Mouse (Mus musculus) large intestine, adult 2 months (tissue): ENCODE data around the gene Atp2b4. TPM values are rescaled to one million over a fixed set of nuclear protein-coding genes. Genes with fewer than 3 reads are reported as not detected.

Source experiments
- DNase-seq: peaks from one replicate; pipeline ENCODE4 v3.0.0-alpha.2; 2012; ENCODE audit warnings: low read depth, low spot score
- WGBS: fragments of 180-500 bp; shearing (Covaris S2); methylation state at CpG from one replicate; pipeline ENCODE4 v1.1.7; 2018; 5-methylcytosine and 5-hydroxymethylcytosine counted together
- polyA plus RNA-seq: library from polyadenylated mRNA; depleted of rRNA; stranded (reverse); fragments of >200 nt; gene quantifications from 2 replicates; pipeline ENCODE4 v1.2.3, GENCODE M21; 2012

Gene Atp2b4
- polyA plus RNA-seq, 1 experiment: 9.7 TPM

GRCm38 (mm10) chr1:133761278-133761677 lies 39.6 kb downstream of the Atp2b4 start:
- no peak for DNase-seq
- WGBS: 70% methylated on average over 5 of the region's 5 CpGs

DNA sequence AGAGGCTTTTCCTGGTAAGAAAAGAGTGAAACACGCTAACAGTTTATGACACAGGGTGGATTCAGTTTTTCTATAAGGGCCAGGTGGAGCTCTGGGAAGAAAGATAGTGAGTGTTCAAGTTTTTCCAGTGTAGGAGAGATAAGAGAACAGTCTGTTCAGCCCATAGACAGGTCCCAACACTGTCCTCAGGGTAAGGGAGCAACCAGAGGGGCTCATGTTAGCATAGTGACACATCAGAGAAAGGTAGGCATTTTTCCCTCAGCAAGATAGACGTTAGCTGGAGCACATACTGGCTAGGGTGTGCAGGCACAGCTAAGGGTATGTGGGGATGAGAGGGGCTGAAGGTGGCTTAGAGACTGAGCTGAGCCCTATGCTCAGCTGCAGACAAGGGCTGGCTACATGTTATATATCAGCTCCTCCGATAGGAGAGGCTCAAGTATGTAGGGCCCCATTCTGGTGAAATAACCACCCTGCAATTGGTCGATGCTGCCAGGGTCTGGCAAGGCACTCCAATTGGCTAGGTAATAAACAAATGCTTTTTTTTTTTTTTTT lies 46.4 kb downstream of the Atp2b4 start:
- WGBS: 57% methylated on average over 4 of the region's 4 CpGs

DNA sequence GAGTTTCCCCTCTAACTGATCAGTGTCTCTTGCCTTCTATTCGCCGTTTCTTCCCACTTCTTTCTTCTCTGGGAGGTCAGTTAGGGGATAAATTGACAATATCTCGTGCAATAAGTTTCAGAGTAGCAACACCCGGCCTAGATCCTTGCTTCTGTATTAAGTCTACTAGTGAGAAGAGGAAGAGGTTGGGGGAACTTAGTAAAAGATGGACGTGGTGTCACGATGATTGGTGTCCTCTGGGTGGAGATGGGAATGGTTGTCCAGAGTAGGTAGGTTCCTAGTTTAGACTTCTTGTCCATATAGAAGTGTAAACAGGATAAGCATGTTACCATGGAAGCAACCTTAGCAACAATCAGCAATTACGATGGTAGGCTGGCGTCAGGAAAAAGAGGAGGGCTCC lies 47.5 kb downstream of the Atp2b4 start:
- WGBS: 87% methylated on average over 8 of the region's 8 CpGs

More for the DNA sequence above, 46.4 kb downstream of the Atp2b4 start:
- no peak for DNase-seq

DNA sequence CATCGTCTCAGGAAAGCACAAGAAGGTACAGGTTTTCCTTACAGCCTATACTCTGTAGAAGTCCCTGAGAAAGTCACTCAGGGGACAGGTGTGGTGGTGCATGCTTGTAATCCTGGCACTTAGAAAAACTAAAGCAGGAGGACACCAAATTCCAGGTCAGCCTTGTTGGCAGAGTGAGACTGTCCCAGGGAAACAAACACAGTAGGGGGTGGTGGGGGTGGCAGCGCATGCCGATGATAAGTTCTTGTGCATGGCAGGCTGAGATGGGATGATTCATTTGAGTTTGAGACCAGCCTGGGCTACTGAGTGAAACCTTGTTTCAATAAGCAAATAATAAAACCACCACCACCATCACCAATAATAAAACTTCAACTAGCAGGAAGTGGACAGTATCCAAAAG lies 49.2 kb downstream of the Atp2b4 start:
- 72% methylated on average over 3 of the region's 3 CpGs for WGBS
- DNase-seq: no peak

More for the DNA sequence above, 47.5 kb downstream of the Atp2b4 start:
- no peak for DNase-seq

DNA sequence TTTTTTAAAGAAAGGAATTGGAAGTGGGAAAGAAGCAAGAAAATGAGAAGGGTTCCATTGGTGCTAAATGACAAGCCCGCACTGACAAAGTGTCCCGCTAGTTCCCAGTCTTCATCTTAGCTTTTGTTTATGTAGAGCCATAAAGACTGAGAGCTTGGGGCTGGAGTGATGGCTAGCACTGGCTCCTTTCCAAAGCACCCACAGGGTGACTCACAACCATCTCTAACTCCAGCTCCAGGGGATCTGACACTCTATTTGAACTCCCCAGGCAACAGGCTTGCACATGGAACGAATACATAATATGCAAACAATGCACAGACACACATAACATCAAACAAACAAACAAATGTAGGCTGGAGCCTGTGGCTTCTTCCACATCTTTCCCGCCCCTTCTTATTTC lies 50.9 kb downstream of the Atp2b4 start:
- 56% methylated on average over 4 of the region's 4 CpGs for WGBS
- no peak for DNase-seq

GRCm38 (mm10) chr1:133745078-133745495 lies 55.8 kb downstream of the Atp2b4 start:
- WGBS: 47% methylated on average over 9 of the region's 9 CpGs

DNA sequence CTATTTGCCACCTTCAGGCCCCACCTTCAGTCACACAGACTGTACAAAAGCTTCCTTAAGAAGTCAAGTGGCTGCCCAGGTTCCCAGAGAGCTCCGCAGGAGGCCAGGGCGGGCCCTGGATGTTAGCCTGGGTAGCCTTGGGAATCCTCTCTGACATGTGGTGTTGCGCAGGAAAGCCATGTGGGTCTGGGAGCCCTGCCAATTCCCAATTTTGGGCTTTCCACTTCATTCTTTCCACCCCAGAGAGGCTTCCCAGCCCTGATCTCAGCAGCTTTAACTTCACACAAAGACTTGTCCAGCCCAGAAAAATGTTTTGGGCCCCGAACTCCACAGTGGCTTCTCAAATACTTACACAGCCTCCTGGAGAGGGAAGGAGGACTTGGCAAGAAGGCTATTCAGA lies 56.2 kb downstream of the Atp2b4 start:
- DNase-seq: no peak

More at GRCm38 (mm10) chr1:133745078-133745495, 55.8 kb downstream of the Atp2b4 start:
- DNase-seq: no peak

DNA sequence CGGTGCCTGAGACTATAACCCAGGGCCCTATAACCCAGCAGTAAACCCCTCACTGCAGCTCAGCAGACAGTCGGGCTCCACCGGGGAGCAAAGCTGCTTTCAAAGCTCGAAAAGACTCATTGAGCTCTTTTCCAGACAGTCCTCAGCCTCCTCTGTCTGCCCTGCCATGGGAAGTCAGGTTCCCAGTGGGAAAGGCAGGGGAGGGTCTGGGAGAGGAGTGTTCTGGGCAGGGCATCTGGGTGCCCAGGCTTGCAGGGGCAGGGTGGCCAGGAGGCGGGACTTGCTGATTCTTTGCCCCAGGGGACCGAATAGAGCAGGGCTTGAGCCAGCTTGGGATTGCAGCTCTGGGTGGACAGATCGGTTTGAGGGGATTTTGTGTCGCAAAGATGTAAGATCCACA lies 58.3 kb downstream of the Atp2b4 start:
- DNase-seq: no peak
- WGBS: 63% methylated on average over 8 of the region's 8 CpGs

More for the DNA sequence above, 56.2 kb downstream of the Atp2b4 start:
- WGBS: 56% methylated on average over 4 of the region's 4 CpGs

DNA sequence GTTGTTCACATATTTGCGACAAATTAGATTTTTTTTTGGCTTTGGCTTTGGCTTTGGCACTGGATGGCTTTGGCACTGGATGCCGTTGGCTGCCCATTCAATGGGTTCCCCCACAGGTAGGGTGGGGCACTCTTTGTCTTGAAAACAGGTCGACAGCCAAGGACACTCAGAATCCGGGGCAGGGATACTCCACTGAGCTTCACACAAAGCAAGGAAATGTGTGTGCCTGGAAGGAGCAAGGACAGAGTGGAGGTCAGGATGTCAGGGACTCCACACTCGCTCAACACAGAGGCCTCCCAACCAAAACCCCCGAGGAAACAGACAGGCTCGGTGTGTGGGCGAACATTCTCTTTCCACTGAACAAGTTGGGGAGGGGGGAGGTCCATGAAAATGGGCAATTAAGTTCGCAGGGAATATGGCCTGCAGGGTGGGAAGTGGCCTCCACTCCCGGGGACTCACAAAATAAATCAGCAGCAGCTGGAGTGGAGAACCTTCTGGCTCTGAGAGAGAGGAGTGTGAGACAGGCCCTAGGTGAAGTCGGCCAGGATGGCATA lies 58.9 kb downstream of the Atp2b4 start:
- WGBS: 44% methylated on average over 11 of the region's 11 CpGs
- no peak for DNase-seq

- DNase-seq: no peak
These were observed 59.7 kb downstream of the Atp2b4 start for GRCm38 (mm10) chr1:133741171-133741570.

GRCm38 (mm10) chr1:133736664-133737063 lies 64.2 kb downstream of the Atp2b4 start:
- WGBS: 83% methylated on average over 7 of the region's 7 CpGs
- no peak for DNase-seq

More at GRCm38 (mm10) chr1:133741171-133741570, 59.7 kb downstream of the Atp2b4 start:
- 79% methylated on average over 6 of the region's 6 CpGs for WGBS

- 17% methylated on average over 17 of the region's 17 CpGs for WGBS
- no peak for DNase-seq
These were observed 64.7 kb downstream of the Atp2b4 start for GRCm38 (mm10) chr1:133735995-133736652.

DNA sequence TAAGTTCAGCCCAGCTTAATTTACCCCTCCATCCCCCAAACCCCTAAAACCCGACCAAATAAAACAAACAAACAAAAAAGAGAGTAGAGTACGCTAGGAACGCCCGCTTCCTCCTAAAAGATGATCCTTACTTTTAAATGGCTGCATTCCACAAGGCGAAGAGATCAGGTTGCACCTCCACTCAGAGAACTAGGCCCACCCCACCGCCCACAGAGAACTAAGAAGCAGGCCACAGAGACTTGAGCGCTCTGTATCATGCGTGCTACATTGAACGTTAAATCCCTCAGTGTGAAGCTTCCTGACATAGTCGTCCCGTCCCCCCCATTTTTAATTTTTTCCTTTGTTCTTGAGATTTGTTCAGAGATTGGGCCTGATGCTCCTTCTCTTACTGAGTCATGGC lies 68.0 kb downstream of the Atp2b4 start:
- DNase-seq: no peak
- WGBS: 75% methylated on average over 11 of the region's 11 CpGs

- no peak for DNase-seq
- WGBS: 82% methylated on average over 7 of the region's 7 CpGs
These were observed 72.5 kb downstream of the Atp2b4 start for GRCm38 (mm10) chr1:133728339-133728738.

- 88% methylated on average over 7 of the region's 7 CpGs for WGBS
- no peak for DNase-seq
These were observed 80.5 kb downstream of the Atp2b4 start for GRCm38 (mm10) chr1:133720342-133720741.

- 89% methylated on average over 8 of the region's 8 CpGs for WGBS
- no peak for DNase-seq
These were observed 82.1 kb downstream of the Atp2b4 start for GRCm38 (mm10) chr1:133718786-133719185.

DNA sequence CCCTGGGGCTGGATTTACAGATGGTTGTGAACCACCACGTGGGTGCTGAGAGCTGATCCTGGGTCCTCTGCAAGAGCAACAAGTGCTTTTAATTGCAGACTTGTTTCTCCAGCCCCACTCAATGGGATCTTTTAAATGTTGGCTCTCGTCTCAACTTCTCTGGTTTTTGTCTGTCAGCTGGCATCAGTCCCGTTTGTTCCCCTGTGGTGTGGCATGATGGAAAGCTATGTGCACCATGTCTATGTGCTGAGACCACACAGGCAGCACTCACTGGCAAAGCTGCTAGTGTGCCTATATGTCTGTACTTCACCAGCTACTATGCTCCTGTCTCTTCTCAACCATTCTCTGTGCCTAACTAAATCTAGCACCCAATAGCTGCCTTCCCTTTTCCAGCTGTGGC lies 82.5 kb downstream of the Atp2b4 start:
- no peak for DNase-seq
- WGBS: 68% methylated on average over 3 of the region's 3 CpGs

- 16% methylated on average over 7 of the region's 7 CpGs for WGBS
- DNase-seq: no peak
These were observed 84.4 kb downstream of the Atp2b4 start for GRCm38 (mm10) chr1:133716464-133716863.

GRCm38 (mm10) chr1:133715191-133715590 lies 85.7 kb downstream of the Atp2b4 start:
- 29% methylated on average over 1 of the region's 1 CpGs for WGBS
- DNase-seq: no peak

DNA sequence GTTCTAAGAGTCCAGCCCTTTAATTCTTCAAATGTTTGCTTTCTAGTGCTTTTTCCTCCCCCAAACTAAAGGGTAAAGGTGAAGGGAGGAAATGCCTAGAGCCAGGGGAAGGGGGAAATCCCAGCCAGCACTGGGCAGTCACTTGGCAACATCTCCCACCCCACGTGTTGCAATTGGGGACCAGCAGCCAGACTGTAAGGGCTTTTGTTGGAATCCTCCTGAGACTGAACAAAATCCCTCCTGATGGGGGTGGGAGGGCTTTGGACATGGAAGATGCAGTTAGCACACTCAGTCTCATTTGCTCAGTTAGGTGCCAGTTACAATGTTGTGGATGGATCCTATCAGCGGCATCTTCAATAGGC lies 87.9 kb downstream of the Atp2b4 start:
- 57% methylated on average over 2 of the region's 2 CpGs for WGBS
- no peak for DNase-seq

DNA sequence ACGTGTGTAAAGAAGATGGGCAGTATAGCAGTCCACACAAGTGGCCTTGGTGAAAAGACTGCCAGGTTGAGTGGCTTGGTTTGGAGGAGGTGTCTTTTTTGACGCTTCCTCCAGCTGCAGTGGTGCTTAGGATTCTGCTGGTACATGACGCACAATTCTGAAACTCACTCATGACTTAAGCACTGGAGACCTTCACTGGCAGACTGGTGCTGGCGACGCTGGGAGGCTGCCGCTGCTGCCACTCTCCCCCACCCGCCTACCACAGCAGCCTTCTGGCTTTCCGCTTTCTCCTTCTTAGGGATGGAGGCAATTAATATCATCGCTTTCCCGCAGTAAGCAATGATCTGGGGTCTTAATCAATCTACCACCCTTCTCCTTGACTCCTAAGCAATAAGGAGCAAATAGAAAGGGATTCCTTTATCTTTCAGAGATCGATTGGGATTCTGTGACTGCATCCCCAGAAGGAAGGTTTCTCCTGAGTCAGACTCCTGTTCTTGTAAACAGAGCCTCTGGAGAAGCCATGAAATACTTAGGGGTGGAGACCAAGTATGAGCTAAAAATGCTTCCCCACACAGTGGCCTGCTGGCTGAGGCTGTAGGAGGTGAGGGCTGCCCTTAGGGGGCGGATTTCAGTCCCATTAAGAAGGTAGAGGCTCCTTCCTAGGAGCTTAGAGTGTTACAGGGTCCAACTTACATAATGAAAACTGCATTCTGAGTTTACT lies 88.4 kb downstream of the Atp2b4 start:
- 74% methylated on average over 12 of the region's 12 CpGs for WGBS

More for the DNA sequence above, 88.4 kb downstream of the Atp2b4 start:
- DNase-seq: no peak
